Mouse (Mus musculus): ENCODE data around the gene Nfatc3.
"Not testable (repeated sequence)": the region's sequence is repeated elsewhere in the genome, so short reads cannot be mapped to it uniquely, and the experiment has no call there.

The Nfatc3 gene

DNA sequence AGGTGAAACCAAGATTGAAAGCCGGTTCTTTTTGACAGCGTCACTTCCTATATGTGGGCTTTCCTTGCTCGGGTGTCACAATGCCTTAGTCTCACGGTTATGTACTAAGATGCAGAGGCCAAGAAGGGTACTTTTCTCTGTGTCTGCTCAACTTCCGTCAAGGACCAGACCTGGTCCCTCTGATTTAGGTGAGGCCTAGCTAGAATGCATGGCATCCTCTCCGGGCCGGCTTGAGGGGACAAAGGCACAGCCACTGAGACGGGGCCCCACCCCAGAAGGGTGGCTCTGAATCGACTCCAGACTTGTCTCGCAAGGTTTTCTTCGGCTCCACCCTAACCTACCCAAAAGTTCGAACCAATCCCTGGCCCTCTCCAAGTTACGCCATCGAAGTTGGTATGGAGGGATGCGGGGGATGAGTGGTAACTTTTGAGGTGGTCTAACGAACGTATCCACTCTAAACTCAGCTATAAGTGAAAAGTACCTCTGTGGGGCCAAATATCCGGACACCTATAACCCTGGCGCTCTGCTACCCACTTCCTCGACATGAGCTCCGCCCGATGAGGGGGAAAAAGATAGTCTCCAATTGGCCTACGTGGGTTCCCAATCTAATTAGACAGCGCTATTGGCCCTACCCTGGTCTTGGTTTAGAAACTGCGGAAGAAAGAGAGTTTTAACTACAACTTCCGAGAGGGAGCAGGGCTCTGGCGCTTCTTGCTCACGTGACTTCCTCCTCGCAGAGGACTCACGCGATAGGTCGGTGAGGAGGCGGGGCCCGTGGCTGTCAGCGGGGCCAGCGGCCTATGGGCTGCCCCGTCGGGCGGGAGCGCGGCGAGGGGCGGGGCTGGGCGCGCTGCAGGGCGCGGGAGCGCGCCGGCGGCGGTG, at the start of gene Nfatc3:
Gene Nfatc3, plus strand, starts transcription at position 110 of the 882 bp plus-strand sequence.
- peak; percentile 98 for ATAC-seq (ENCODE audit: insufficient number of reproducible peaks, low FRiP score, low TSS enrichment)

DNA sequence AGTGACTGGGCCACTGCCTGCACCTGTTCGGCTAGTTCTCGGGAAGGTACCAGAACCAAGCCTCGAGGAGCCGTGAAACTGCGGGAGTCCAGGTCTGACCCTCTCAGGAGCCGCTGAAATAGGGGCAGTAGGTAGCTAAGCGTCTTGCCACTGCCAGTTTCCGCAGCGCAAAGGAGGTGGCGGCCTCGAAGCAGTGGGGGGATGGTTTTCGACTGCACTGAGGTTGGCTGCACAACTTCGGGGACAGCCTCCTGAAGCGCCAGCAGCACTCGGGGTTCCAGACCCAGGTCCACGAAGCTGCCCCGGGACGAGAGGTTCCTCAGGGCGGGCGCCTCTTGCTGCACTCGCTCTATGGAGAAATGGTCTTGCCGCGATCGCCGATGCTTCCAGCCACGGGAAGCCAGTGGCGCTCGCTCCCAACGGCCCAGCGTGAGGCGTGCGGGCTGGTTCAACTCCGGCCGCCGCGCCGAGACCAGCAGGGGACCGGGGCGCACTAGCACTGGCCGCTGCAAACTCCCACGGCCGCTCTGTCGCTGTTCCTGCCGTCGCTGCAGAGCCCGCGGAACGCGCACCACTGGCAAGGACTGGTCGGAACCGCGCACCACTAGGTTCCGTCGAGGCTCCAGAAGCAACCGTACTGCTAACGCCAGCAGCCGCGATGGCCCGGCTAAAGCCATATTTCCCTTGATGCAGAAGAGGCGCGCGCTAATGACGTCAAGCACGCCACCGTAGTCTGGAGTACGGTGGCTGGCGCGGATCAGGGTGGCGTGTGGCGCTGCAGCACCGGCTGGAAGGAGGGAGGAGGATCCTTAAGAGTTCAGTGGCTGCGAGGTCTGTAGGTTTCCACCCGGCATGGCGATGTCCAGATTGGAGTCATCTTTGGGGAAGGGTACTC, 47.6 kb upstream of the Nfatc3 start:
- peak; percentile 92 for ATAC-seq (ENCODE audit: insufficient number of reproducible peaks, low FRiP score, low TSS enrichment)

DNA sequence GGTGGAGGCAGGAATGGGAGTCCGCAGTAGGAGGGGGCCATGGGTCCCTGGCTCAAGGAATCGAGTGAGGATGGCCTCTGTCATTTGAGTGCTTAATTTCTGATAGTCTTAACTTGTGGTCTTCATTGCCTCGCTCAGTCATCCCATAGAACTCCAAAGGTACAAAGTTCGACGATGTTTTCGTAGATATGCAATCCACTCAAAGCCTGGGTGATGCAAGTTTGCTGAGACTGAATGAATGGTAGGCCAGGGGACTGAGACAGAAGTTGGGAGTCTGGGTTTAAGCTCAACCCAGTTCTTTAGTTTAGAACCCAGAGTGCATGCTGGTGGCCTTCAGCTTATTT, 47.0 kb upstream of the Nfatc3 start, which contains the start of gene Ddx28:
Gene Ddx28, minus strand, starts transcription at position 240 of the 344 bp plus-strand sequence.
- no peak; the same call in 1 of the 2 replicates for ATAC-seq (ENCODE audit: insufficient number of reproducible peaks, low FRiP score, low TSS enrichment)

DNA sequence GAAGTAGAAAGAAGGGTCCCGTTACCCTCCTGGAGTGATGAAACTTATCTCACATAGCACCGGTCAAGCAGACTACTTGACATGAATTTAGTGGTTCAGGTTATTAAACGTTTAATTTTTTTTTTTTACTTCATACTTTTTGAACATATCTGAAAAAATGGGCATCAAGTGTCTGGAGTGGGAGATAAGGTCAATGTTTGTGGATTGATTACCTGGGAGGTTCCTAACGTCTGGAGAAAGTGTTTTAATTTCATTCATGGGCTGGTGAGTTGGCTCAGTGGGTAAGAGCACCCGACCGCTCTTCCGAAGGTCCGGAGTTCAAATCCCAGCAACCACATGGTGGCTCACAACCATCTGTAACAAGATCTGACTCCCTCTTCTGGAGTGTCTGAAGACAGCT, 46.4 kb upstream of the Nfatc3 start:
- not testable (repeated sequence) for ATAC-seq (ENCODE audit: insufficient number of reproducible peaks, low FRiP score, low TSS enrichment)

DNA sequence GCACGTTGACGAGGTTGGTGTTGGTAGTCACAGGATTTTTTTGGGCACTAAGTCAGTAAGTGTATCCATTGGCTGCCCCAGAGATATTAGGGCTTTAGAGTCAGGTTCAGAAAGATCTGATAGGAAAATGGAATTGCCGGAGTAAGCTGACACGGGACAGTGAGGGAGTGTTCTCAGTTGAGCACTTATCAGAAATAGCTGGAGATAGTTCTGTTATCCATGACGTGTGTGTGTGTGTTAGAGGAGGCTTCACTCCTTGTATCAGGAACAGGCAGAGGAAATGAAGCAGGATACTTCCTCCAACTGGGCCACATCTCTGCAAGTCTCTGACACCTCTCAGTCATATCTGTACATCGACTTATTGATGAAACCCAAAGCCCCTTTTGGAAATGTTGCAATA, 42.4 kb upstream of the Nfatc3 start:
- no peak for ATAC-seq (ENCODE audit: insufficient number of reproducible peaks, low FRiP score, low TSS enrichment)

DNA sequence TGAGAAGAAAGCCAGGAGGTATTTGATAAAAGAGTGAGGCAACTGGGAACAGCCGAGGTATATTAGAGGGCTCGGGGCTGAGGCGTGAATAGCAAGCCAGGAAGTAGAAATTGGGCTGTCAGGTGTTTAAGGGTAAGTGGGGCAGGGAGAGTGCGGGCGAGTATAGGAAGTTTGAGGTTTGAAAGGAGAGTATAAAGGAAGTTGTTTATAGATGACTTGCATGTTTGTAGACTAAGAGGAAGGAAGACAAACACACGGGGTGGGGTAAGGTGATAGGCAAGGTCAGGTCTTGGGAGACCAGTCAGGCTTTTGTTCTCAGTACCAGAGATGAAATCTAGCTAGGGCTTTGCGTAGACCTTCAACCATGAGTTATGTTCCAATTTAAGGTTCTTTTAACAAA, 41.5 kb upstream of the Nfatc3 start:
- ATAC-seq (ENCODE audit: insufficient number of reproducible peaks, low FRiP score, low TSS enrichment) = no peak

DNA sequence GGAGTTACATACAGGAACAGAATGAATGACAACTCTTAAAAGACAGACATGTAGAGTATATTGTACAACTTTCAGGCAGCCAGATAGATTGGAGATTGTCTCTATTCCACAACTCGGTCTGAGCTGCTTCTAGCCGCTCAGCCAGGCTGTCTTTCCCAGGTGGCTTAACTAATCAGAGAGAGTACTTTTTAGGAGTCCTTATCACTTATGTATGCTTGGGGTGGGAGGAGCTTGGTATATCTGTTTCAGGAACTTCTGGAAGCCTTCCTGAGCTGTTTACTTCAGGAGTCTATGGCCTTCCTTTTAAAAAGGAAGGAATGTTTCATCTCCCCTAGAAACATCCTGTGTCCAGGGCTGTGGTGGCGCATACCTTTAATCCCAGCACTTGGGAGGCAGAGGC, 40.6 kb upstream of the Nfatc3 start:
- ATAC-seq (ENCODE audit: insufficient number of reproducible peaks, low FRiP score, low TSS enrichment) = no peak

DNA sequence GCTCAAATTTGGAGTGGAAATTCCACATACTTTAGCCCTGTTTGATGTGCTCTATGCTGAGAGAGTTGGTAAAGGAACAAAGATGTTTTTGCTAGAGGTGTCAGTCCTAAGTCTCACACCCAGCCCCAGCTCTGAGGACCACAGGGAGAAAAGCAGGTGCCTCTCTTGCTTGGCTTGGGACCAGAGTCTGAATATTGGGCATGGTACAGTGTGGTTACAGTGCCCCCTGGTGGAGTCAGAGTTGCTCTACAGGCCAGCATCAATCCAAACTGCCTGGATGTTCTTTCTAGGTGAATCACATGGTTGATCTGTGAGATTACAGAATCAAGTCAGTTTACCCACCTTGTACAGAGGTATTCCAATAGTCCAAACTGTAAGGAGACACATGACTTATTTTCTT, 36.2 kb upstream of the Nfatc3 start:
- ATAC-seq (ENCODE audit: insufficient number of reproducible peaks, low FRiP score, low TSS enrichment) = peak; percentile 75

DNA sequence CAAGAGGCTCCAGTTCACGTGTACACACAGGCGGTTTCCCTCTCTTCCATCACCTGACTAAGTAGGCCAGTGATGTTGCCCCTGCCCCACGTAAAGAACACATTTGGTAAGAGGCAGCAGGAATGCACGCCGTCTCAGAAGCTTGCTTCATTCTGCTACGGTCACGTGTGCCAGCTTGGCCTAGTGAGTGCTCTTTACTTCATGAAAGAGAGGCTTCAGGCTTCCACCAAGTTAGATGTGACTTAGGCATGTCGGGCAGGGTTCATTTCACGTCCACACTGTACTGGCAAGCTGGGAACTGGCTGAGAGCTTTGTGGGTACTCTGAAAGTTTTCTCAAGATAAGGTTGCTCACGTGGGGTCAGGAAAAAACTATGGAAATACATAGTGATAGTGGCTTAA, 19.9 kb upstream of the Nfatc3 start:
- ATAC-seq (ENCODE audit: insufficient number of reproducible peaks, low FRiP score, low TSS enrichment) = no peak

DNA sequence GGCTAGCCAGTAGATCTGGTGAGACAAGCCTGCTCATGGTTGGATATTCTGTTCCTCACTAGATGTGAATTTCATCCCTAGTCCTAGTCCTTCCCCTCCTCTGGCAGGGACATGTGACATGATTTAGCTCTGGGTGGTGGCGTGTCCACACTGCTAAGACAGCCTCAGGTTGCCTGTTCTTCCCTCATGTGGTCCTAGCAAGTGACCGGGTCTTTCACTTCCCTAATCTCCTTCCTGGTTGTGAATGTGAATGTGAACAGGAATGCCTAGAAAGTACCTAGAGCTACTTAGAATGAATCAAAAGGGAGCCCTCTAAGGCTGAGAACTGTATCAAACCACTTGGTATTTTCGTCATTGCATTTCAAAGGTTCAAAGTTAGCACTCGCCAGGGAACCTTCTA, 19.0 kb upstream of the Nfatc3 start:
- ATAC-seq (ENCODE audit: insufficient number of reproducible peaks, low FRiP score, low TSS enrichment) = no peak

DNA sequence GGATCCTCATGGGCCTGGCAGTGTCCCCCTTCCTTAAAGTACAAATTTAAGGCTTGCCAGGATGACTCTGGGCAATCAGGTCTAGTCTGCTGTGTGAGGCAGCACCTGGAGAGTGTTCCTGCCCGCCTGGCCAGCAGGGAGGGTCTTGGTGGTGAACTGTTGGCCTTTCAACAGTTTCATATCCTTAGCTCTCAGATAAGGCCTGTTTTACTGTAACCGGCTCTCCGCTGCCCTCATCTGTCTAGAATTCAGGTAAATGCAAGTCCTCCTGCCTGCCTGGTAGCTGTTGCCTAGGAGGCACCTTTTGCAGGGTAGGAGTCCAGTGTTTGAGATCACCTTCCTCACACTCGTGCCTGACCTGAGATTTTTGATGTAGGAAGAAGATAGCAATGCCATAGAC, 18.4 kb upstream of the Nfatc3 start:
- no peak for ATAC-seq (ENCODE audit: insufficient number of reproducible peaks, low FRiP score, low TSS enrichment)

DNA sequence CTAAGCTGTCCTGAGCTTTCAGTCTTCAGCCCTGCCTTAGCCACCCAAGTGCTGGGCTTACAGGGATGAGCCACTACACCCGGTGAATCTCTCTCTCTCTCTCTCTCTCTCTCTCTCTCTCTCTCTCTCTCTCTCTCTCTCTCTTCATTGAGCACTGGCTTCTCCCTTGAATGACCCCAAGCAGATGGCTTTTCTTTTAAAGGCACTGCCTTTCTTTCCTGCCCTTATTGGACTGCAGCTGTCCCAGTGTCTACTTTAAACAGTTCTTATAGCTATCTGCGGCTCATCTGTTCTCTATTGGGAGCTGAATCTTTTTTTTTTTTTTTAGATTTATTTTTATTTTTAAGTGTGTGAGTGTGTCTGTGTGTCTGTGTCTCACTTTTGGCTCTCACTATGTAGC, 15.6 kb upstream of the Nfatc3 start:
- ATAC-seq (ENCODE audit: insufficient number of reproducible peaks, low FRiP score, low TSS enrichment) = no peak

DNA sequence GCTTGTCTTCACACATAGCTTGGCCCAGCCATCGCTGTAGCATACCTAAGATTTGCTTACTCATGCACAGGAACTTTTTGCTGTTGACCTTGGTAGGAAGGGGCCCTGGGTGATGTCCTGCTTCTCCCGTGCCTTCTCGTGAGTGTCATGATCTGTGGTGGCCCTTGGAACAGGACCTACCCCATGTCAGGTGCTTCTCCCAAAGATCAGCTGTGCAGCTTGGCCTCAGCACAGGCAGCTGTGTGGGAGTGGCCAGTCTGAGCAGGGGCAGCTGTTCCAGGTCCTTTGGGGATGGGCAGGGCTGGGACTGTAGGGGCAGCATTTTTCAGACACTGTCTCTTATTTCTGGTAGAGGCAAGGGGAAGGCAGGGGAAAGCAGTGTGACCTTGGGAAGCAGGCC, 14.5 kb upstream of the Nfatc3 start:
- ATAC-seq (ENCODE audit: insufficient number of reproducible peaks, low FRiP score, low TSS enrichment) = no peak

DNA sequence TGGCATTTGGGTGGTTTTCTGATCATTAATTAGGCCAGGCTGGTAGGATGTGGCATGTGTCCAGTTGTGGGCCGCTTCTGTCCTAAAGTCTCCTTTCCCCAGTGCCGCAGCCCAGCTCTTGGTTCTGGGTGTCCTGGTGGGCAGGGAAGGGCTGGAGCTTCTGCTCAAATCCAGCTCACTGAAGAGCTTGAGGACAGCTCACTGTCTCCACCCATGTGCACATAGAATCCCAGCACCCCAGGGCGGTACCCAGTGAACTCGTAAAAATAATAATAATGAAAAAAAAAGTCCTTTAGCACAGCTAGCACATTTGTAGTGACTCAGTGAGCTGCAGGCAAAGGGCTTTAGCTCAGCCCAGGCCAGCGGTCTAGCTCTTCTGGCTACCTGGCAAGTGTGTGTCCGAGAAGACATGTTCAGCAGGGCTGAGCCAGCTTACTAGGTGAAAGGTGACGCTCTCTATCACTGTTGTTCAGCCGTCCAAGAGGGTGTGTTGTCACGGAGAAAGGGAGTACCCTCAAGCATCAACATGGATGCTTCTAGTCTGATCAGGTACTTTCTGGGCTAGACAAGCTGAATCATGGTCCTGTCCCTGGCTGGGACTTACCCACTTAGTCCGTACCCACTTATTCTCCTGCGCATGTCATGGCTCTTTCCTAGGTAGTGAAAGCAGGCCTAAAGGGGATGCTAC, 11.6 kb upstream of the Nfatc3 start:
- no peak for ATAC-seq (ENCODE audit: insufficient number of reproducible peaks, low FRiP score, low TSS enrichment)

DNA sequence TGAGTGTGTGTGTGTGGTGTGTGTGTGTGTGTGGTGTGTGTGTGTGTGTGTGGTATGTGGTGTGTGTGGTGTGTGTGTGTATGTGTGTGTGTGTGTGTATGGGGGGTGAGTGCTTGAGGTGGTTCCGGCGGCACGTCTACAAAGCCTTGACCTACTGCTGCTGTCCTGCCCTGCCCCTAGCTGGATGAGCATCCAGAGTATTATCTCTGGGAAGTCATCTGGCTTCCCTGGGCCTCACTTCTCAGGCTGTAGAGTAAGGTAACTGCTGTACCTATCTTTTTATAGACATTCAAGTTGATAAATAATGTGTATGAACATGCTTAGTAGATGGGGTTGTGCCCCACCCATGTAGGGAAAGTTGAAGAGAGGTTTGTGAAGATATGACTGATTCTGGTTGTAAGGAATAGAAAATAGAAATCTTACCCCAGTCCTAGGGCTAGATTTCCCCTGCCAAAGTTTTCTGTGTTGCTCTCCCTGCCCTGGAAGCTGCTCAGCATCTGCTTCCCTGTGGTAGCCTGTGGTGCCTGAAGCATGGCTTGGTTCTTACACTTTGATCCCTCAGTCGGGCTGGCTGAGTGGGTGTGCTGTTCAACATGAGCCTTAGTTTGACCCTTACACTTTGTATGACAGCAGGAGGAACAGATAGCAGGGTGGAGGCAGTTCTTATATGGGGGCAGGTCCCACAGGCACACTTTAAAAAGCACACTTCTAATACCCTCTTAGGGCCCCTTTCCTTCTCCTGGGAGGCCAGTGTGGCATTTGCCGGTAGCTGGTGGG, 10.6 kb upstream of the Nfatc3 start:
- ATAC-seq (ENCODE audit: insufficient number of reproducible peaks, low FRiP score, low TSS enrichment) = no peak

DNA sequence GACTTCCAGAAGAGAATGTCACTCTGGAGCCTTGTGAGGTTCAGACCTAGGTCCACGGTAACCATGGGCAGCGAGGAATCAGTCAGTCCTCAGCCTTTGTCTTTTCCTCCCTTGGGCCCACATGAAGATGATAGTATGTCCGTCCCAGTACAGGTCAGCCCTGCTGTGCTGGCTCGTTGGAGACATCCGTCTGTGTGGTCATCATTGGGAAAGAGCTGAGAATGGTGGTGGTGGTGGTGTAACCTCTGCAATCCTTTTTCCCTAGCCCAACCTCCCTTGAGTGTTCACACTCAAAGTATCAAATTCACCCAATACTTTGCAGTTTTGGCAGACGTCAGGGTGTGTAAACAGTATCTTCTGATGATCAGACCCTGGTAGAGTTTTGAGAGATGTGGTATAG, 8.8 kb upstream of the Nfatc3 start:
- ATAC-seq (ENCODE audit: insufficient number of reproducible peaks, low FRiP score, low TSS enrichment) = no peak

DNA sequence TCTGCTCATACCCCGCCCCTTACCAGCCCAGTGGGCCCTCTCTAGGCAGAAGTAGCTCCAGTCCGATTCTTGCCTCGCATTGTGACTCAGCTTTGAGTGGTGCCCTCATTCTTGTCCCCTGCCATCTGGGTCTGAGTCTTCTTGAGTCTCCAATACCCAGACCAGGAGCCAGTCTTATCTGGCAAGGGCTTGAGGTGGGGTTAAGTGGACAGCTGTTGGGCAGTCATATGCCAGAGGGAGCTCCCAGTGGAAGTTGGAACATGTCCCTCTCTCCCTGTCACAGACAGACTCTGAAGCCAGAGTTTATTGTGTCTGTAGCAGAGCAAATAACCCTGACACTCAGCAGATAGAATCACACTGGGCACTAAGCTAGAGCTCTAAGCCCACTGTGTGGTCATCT, 7.6 kb upstream of the Nfatc3 start:
- no peak for ATAC-seq (ENCODE audit: insufficient number of reproducible peaks, low FRiP score, low TSS enrichment)

DNA sequence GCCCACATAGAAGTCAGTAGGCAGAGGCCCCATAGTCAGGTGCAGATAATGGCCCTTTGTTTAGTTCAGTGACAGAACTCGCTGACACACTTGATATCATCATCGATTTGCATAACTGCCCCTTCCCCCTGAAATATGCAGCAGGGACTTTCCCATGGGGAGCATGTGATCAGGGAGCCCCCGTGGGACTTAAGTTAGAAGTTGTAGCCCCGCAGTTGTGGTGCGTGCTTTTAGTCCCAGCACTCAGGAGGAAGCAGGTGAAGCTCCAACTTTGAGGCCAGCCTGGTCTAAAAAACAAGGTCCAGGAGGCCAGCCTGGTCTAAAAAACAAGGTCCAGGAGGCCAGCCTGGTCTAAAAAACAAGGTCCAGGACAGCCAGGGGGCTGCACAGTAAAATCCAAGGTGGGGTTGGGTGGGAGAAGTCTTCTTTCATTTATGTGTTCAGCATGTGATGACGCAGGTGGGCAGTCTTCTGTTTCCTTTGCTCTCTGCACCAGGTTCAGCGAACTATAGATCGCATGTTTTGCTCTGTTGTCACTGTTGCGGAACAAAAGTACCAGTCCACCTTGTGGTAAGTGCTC, 6.0 kb upstream of the Nfatc3 start:
- no peak for ATAC-seq (ENCODE audit: insufficient number of reproducible peaks, low FRiP score, low TSS enrichment)

DNA sequence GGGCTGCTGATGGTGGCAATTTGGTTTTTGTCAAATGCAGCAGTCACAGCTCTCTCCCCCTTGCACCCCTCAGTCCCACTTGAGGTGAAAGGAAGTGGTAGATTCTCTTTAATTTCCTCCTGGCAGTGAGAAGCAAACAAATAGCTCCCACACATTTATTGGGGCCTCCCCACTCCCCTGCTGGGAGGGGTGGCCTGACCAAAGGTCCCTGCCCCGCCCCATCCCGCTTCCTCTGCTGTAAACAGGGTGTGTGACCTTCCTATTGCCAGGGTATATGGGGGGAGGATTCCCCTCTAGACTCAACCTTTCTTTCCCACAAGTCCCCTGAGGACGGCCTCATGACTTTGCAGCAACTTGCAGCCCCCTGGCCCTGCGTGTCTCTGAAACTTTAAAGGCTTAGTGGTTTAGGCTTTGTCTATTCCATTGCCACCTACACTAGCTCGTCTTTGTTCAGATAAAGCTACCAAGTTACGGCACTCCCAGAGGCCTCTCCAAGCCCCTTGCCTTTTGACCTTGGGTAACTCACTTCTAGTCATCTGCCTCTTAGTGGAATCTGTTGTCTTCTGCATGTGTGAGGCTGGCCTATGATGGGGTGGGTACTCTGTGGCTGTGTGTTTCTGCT, 4.3 kb upstream of the Nfatc3 start:
- ATAC-seq (ENCODE audit: insufficient number of reproducible peaks, low FRiP score, low TSS enrichment) = no peak

Measured in cerebellum, adult (tissue).